Mouse (Mus musculus): ENCODE data around the gene Cdx2.

DNA sequence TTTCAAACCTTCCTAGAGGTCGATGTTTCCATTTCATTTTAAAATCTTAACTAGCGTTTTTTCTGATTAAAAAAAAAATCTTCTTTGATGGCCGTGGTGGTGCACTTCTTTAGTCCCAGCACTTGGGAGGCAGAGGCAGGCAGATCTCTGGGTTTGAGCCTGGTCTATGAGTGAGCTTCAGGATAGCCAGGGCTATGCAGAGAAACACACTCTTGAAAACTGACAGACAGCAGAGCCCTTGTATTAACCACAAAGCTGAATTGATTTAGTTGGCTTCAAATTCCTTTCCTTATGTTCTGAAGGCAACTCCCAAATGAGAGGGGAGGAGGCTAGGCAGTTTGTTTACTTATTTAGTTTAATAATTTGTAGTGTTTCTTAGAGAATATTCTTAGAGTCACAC lies 31.3 kb downstream of the Cdx2 start:
- no peak for TF ChIP-seq CTCF (IDR thresholded peaks at IDR 0.05; ENCODE audit: borderline replicate concordance, extremely low read depth, insufficient read depth, insufficient read length)
- TF ChIP-seq POLR2A (IDR thresholded peaks at IDR 0.05; ENCODE audit: borderline replicate concordance, extremely low read depth, insufficient read depth, insufficient read length, poor library complexity, severe bottlenecking) = no peak

All from brain, embryonic 14.5 days (tissue).